Mouse (Mus musculus) bone marrow macrophage, adult 2 months (primary cell): ENCODE measurements around the gene Stox2. TPM values are rescaled to one million over a fixed set of nuclear protein-coding genes. Genes with fewer than 3 reads are reported as not detected.

Experiments used
- H3K27ac ChIP-seq: 2 replicates; pipeline ENCODE4 v1.5.1; 2012; ENCODE audit warnings: low read depth, low read length; ENCODE audit not compliant: insufficient read depth
- H3K4me1 ChIP-seq: 2 replicates; pipeline ENCODE4 v1.6.1; 2012; ENCODE audit warnings: low read length; ENCODE audit not compliant: control insufficient read depth, insufficient read depth
- H3K4me3 ChIP-seq: 2 replicates; pipeline ENCODE4 v1.5.1; 2012; ENCODE audit warnings: mild to moderate bottlenecking, low read length, moderate library complexity; ENCODE audit not compliant: insufficient read depth
- CTCF ChIP-seq: IDR thresholded peaks from 2 replicates; pipeline ENCODE4 v1.5.1; 2012; ENCODE audit warnings: low read depth, mild to moderate bottlenecking, low read length, moderate library complexity
- POLR2A ChIP-seq: IDR thresholded peaks from 2 replicates; pipeline ENCODE4 v1.6.1; 2012; ENCODE audit warnings: mild to moderate bottlenecking, low read depth, low read length, borderline replicate concordance
- polyA plus RNA-seq: library from polyadenylated mRNA; stranded (reverse); fragments of >200 nt; gene quantifications from 2 replicates; pipeline ENCODE4 v1.2.4, GENCODE M21; 2012; ENCODE audit not compliant: missing spikeins, insufficient read depth, insufficient read length

Stox2 gene
- polyA plus RNA-seq, 1 experiment: 0.12 TPM

DNA sequence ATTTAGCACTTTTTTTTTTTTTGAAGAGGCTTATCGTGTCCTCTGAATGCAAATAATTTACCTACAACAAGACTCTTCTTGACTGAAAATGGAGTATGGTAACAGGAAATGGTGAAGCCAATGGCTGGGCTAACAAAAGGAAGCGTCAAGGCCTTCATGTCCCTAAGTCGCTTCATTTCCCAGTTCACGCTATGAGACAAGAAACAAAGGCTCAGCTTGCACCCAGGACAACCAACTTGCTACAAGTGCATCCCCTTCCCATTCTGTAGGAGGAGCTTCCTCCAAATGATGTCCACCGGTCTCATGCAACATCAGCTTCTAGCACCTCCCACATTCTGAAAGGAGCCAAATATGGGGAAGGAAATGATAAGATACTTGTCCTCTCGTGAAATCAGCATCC lies 160.7 kb downstream of the Stox2 start:
- Histone ChIP-seq H3K4me1 (no peaks in the 10 kb centered on the region), H3K27ac (no peak overlapping the region), H3K4me3 (no peak overlapping the region)
- TF ChIP-seq CTCF (no peak), POLR2A (no peak)

DNA sequence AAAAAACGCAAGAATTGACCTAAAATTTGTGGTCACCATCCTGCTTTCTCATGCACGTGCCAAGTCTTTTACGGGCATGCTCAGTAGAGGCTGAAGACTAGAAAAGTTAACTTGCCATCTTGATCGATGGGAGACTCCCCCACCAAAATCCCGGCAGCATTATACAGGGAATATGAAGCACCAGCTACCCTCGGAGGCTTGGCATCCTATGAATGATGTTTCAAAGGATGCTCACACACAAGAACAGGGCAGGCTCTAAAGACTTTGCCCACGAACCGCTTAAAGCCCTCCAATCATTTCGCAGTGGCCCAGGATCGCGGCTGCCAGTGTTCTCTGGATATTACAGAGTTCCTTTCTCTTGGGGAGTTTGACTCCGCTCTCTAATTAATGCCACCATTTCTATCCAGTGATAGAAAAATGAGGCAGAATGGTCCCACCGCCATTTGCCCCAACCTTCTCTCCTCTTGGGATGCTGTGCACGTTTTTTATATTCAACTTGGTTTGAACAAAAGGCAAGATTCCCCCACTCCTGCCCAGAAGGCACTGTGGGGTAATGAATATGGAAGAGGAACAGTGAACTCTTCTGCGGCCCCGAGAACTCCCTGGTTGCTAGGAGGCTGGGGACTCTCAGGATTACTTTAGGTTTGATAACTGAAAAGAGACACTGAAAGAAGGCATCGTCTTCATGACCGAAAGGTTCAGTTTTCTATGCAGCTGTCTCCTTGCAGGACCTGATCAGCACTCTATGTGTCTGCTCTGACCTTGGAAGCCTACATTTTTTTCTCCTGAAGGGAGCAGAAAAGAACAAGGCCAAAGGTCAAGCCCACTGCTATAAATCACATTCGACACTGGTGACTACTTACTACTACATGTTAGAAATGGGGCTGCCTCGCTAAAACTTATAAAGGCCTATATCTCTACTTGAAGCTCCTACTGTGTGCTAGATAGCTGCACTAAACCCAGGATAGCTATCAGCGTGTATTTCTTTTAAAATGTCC lies 161.5 kb downstream of the Stox2 start:
- H3K4me1 ChIP-seq: no peaks in the 10 kb centered on the region
- H3K27ac ChIP-seq: no peak overlapping the region
- no peak for TF ChIP-seq POLR2A
- no peak for TF ChIP-seq CTCF
- no peak overlapping the region for H3K4me3 ChIP-seq

- no peak overlapping the region for H3K4me3 ChIP-seq
- no peak overlapping the region for H3K27ac ChIP-seq
- H3K4me1 ChIP-seq: no peaks in the 10 kb centered on the region
- no peak for TF ChIP-seq CTCF
- TF ChIP-seq POLR2A: no peak
Measured at GRCm38 (mm10) chr8:47279898-47280297, 166.3 kb downstream of the Stox2 start.

GRCm38 (mm10) chr8:47278211-47278610 lies 168.0 kb downstream of the Stox2 start:
- TF ChIP-seq POLR2A (no peak), CTCF (no peak)
- Histone ChIP-seq H3K4me1 (no peaks in the 10 kb centered on the region), H3K4me3 (no peak overlapping the region), H3K27ac (no peak overlapping the region)

DNA sequence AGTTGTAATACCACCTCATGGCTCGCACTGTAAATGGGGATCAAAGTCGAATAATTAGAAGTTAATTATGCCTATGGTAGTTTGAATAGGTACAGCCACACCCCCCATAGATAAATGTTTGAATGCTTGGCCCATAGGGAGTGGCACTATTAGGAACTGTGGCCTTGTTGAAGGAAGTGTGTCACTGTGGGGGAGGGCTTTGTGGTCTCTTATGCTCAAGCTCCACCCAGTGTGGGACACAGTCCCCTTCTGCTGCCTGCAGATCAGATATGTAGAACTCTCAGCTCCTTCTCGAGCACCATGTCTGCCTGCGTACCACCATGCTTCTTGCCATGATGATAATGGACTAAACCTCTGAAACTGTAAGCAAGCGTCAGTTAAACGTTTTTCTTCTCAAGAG lies 177.2 kb downstream of the Stox2 start:
- H3K27ac ChIP-seq: no peak overlapping the region

GRCm38 (mm10) chr8:47268062-47268822 lies 177.9 kb downstream of the Stox2 start:
- H3K4me3 ChIP-seq: no peak overlapping the region
- TF ChIP-seq POLR2A: no peak
- no peak for TF ChIP-seq CTCF
- no peaks in the 10 kb centered on the region for H3K4me1 ChIP-seq
- no peak overlapping the region for H3K27ac ChIP-seq

More for the DNA sequence above, 177.2 kb downstream of the Stox2 start:
- Histone ChIP-seq H3K4me1 (no peaks in the 10 kb centered on the region), H3K4me3 (no peak overlapping the region)
- no peak for TF ChIP-seq POLR2A
- no peak for TF ChIP-seq CTCF

DNA sequence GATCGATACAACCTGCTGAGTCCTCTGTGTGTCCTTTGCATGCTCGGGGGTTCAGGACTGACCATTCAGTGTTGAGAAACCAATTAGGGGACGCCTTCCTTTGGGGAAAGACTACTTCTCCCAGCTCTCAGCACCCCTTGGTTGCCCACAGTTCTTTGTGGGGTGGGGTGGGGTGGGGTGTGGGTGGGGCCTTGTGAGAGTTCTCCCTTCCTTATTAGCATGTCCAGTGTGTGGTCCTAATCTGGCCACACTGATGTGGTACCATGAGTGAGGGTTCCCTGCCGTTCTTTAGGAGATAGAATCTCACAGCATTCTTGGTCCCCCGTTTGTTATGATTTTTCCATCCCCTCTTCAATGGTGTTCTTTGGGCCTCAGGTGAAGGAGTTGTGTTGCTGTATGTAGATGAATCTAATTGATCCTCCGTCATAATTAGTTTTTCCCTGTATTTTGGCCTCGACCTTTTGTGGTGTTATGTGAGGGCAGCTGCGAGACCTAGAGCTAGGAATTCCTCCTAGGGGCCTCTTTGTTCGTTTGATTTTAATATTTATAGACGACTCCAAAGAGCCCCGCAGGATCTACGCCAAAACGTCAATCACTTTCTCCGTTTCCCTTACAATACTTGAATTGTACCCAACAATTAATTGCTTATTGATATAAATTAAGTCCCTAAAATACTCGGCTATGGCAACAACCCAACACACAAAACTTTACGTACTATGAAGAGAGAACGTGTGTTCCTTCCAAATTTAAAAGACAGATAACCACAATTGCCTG lies 182.9 kb downstream of the Stox2 start:
- Histone ChIP-seq H3K4me3 (no peak overlapping the region), H3K27ac (no peak overlapping the region), H3K4me1 (no peaks in the 10 kb centered on the region)
- TF ChIP-seq POLR2A: no peak

GRCm38 (mm10) chr8:47260751-47261474 lies 185.2 kb downstream of the Stox2 start:
- H3K27ac ChIP-seq: no peak overlapping the region
- no peaks in the 10 kb centered on the region for H3K4me1 ChIP-seq
- H3K4me3 ChIP-seq: no peak overlapping the region
- TF ChIP-seq POLR2A: no peak
- no peak for TF ChIP-seq CTCF

GRCm38 (mm10) chr8:47250832-47251231 lies 195.3 kb downstream of the Stox2 start:
- TF ChIP-seq CTCF (no peak), POLR2A (no peak)
- Histone ChIP-seq H3K4me3 (no peak overlapping the region), H3K4me1 (no peaks in the 10 kb centered on the region), H3K27ac (no peak overlapping the region)
